In genomic region chr10:31436047-31436446, GRCm38 (mm10) we compare ENCODE assay signal across 16 mouse cellular contexts.
"Had no signal": no experiment of that assay in that cellular context is flagged by ENCODE, and none has a peak within 500 bp of the region (broad histone marks: within the 10 kb centered on the region; RNA-seq: fewer than 3 reads in every experiment).

No protein-coding gene starts in this region.

- ATAC-seq: liver, embryonic 12.5 days; liver, postnatal 0 days; lung, postnatal 0 days; midbrain, embryonic 13.5 days; midbrain, embryonic 15.5 days; midbrain, embryonic 16.5 days had no signal

- DNase-seq: left cerebral cortex, postnatal 4 days; liver; liver, embryonic 13.5 days; liver, postnatal 0 days; lung, adult 18-20 months; lung, adult 2 months; lung, embryonic 14.5 days; lung, postnatal 14 days; lung, postnatal 36 days; lung, postnatal 4 days; midbrain, embryonic 14.5 days had no signal
